Mouse (Mus musculus) kidney, adult 2 months (tissue): Measurements from ENCODE around the gene Sms. TPM values are rescaled to one million over a fixed set of nuclear protein-coding genes. Genes with fewer than 3 reads are reported as not detected.

Source experiments
- DNase-seq: peaks from one replicate; pipeline ENCODE4 v3.0.0; 2021
- H3K27ac ChIP-seq: fragments of 200-500 bp; 2 replicates; pipeline ENCODE4 v1.5.1; 2012; ENCODE audit warnings: low read depth, low read length, control low read depth, inconsistent platforms; ENCODE audit not compliant: insufficient read depth
- H3K27me3 ChIP-seq: fragments of 200-500 bp; replicated peaks from 2 replicates; pipeline ENCODE4 v1.6.1; 2012; ENCODE audit warnings: mild to moderate bottlenecking, moderate library complexity, low read length, inconsistent platforms; ENCODE audit not compliant: control insufficient read depth, insufficient read depth
- H3K36me3 ChIP-seq: fragments of 200-500 bp; 2 replicates; pipeline ENCODE4 v1.6.1; 2012; ENCODE audit warnings: mild to moderate bottlenecking, moderate library complexity, low read length, inconsistent platforms; ENCODE audit not compliant: control insufficient read depth, insufficient read depth
- H3K4me1 ChIP-seq: fragments of 200-500 bp; 2 replicates; pipeline ENCODE4 v1.6.1; 2011; ENCODE audit warnings: low read length; ENCODE audit not compliant: control insufficient read depth, insufficient read depth
- H3K4me3 ChIP-seq: fragments of 200-500 bp; 2 replicates; pipeline ENCODE4 v1.5.1; 2011; ENCODE audit warnings: mild to moderate bottlenecking, low read depth, low read length, control low read depth; ENCODE audit not compliant: insufficient read depth
- CTCF ChIP-seq: fragments of 200-500 bp; conservative IDR thresholded peaks from 2 replicates; pipeline ENCODE4 v1.5.1; 2011; ENCODE audit warnings: low read depth, mild to moderate bottlenecking, control low read depth, low read length, moderate library complexity, mixed read lengths; ENCODE audit not compliant: insufficient read depth, insufficient read length
- POLR2A ChIP-seq: fragments of 200-500 bp; IDR thresholded peaks from one replicate; pipeline ENCODE4 v1.6.1; 2011; ENCODE audit warnings: low read depth, low read length, control low read depth
- WGBS: fragments of 180-500 bp; shearing (Covaris S2); methylation state at CpG from one replicate; pipeline ENCODE4 v1.1.7; 2018; 5-methylcytosine and 5-hydroxymethylcytosine counted together
- polyA plus RNA-seq: library from polyadenylated mRNA; depleted of rRNA; stranded (reverse); fragments of >200 nt; gene quantifications from 2 replicates; pipeline ENCODE4 v1.2.3, GENCODE M21; 2012

The Sms gene
- polyA plus RNA-seq, 1 experiment, result 23.3 TPM

GRCm38 (mm10) chrX:157476153-157476810 lies 15.8 kb downstream of the Sms start:
- no peak for TF ChIP-seq CTCF
- no peak for TF ChIP-seq POLR2A
- H3K4me3 ChIP-seq, result no peak overlapping the region
- no peaks in the 10 kb centered on the region for H3K4me1 ChIP-seq
- DNase-seq, result no peak
- 74% methylated on average over 4 of the region's 4 CpGs for WGBS
- H3K36me3 ChIP-seq, result no peaks in the 10 kb centered on the region
- no peaks in the 10 kb centered on the region for H3K27me3 ChIP-seq
- H3K27ac ChIP-seq, result no peak overlapping the region

DNA sequence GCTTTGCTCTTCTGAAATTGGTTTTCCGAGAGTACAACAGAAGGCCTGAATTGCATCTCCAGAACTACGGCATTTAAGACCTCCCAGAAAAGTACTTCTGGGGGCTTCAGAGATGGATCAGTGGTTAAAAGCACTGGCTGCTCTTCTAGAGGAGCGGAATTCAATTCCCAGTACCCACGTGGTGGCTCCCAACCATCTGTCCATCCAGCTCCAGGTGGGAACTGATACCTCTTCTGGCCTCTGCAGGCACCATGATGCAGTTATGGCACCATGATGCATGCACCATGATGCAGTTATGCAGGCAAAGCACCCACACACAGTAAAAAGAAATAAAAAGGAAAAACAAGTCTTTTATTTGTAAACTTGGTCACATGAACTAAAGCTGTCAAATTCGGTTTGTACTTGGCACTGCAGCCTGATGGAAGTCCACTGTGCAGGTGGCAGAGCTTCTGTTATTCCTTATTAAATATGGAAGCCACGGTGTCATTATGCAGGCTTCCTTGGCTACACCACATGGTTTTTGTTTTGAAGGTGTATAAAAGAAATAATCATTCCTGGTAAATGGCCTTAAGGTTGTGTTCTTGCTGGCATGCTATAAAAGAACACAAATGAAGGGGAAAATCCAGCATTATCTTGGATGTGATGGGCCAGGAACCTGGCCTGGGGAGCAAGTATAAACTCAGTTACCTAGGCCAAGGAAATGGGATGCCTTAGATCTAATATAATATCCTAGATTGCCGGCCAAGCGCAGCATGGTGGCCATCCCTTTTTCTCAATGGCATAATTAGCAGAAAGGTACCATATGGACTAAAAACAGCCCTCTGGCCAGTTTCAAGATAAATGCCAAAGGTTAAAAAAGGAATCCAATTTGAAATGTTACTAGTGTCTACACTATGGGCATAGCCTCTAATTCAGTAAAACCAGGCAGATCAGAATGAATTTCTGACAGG lies 20.1 kb downstream of the Sms start:
- no peaks in the 10 kb centered on the region for H3K4me1 ChIP-seq
- H3K27me3 ChIP-seq, result no peaks in the 10 kb centered on the region
- DNase-seq, result no peak
- TF ChIP-seq CTCF (no peak), POLR2A (no peak)
- no peaks in the 10 kb centered on the region for H3K36me3 ChIP-seq
- 90% methylated on average over 8 of the region's 8 CpGs for WGBS
- no peak overlapping the region for H3K4me3 ChIP-seq
- no peak overlapping the region for H3K27ac ChIP-seq

- Histone ChIP-seq H3K4me1 (no peaks in the 10 kb centered on the region), H3K4me3 (no peak overlapping the region), H3K36me3 (no peaks in the 10 kb centered on the region), H3K27me3 (no peaks in the 10 kb centered on the region), H3K27ac (no peak overlapping the region)
- no peak for DNase-seq
- WGBS, result 87% methylated on average over 3 of the region's 3 CpGs
- TF ChIP-seq POLR2A (no peak), CTCF (no peak)
These were observed 23.3 kb downstream of the Sms start for GRCm38 (mm10) chrX:157468795-157469194.

DNA sequence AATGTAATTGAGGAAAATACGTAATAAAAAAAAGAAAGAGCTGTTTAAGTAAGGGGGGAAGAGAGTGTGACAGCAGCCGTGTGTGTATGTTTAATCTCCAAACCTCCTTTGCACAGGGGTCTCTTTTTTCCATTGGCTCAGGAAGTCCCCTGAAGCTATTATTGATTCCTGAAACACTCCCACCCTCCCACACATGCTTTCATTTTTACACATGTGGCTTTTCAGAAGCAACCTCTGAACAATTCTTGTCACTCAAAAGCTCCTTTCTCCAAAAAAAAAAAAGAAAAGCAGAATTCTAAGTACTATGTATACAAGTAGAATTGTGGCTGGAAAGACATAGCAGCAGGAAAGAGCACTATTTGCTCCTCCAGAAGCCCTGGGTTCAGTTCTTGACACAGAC lies 24.0 kb downstream of the Sms start:
- Histone ChIP-seq H3K4me1 (no peaks in the 10 kb centered on the region), H3K4me3 (no peak overlapping the region), H3K27me3 (no peaks in the 10 kb centered on the region), H3K27ac (no peak overlapping the region), H3K36me3 (no peaks in the 10 kb centered on the region)
- no peak for TF ChIP-seq CTCF
- no peak for TF ChIP-seq POLR2A
- DNase-seq, result no peak
- 88% methylated on average over 2 of the region's 2 CpGs for WGBS

DNA sequence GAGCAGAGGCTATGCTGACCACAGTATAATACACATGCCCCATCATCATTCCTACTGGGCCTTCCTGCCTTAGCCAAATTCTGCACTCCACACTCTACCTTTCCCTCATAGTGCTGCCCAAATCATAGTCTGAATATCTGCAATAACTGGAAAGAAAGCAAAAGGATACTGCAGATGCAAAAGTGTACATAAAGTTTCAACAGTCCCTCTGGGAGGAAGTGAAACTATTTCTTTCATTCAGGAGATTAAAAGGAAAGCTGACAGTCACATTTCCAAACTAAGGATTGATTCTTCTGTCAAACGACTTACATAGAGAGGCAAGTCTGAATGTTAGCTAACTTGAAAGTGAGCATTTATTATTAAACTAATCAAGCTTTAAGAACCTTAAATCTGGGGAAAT lies 26.1 kb downstream of the Sms start:
- no peak for DNase-seq
- H3K4me1 ChIP-seq, result no peaks in the 10 kb centered on the region
- H3K4me3 ChIP-seq, result no peak overlapping the region
- 74% methylated on average over 1 of the region's 1 CpGs for WGBS
- H3K27ac ChIP-seq, result no peak overlapping the region
- no peaks in the 10 kb centered on the region for H3K36me3 ChIP-seq
- no peak for TF ChIP-seq CTCF
- no peak for TF ChIP-seq POLR2A
- H3K27me3 ChIP-seq, result no peaks in the 10 kb centered on the region

DNA sequence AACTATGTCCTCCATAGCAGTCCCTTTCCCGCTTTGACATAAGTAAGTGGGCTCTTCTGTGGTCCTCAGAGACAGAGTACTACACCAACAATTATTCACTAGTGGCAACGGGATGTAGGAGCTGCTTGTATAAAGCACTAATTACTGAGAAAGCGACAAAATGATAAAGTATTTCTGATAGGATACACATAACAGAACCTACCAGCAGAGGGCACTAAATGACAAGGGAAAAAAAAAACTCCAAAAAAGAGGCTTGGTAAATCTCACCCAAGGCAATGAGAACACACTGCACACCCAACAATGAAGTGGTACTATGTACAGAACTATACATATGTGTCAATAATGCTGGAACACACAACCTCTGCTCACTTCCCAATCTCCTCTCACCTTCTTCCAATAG lies 29.4 kb downstream of the Sms start:
- TF ChIP-seq POLR2A (no peak), CTCF (no peak)
- H3K27ac ChIP-seq, result no peak overlapping the region
- no peaks in the 10 kb centered on the region for H3K27me3 ChIP-seq
- DNase-seq, result peak; percentile 11
- no peaks in the 10 kb centered on the region for H3K4me1 ChIP-seq
- no peaks in the 10 kb centered on the region for H3K36me3 ChIP-seq
- no peak overlapping the region for H3K4me3 ChIP-seq
- 54% methylated on average over 3 of the region's 3 CpGs for WGBS

DNA sequence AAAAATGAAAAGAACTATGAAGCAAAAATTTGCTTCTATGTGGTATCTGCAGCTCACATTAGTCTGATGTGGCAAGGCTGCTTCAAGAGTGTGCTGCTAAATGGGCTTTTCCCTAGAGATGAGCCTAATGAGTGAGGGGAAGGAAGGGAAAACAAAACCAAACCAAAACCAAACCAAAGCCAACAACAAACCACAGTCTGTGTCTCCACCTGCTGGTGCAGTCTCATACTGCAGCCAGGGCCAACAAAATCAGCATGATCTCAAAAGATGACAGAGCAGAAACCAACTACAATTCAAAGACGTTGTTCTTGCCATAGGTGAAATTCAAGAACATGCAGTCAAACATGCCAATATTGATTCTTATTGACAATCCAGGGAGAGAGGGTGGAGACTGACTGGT lies 37.7 kb downstream of the Sms start:
- peak; percentile 27 for DNase-seq
- no peaks in the 10 kb centered on the region; the same call in 1 of the 2 replicates for H3K4me1 ChIP-seq

More for the DNA sequence above, 37.7 kb downstream of the Sms start:
- Histone ChIP-seq H3K4me3 (no peak overlapping the region), H3K27ac (no peak overlapping the region), H3K36me3 (no peaks in the 10 kb centered on the region), H3K27me3 (no peaks in the 10 kb centered on the region)
- TF ChIP-seq CTCF (peak; percentile 79), POLR2A (no peak)
- 0% methylated on average over 1 of the region's 1 CpGs for WGBS
